Mouse (Mus musculus): ENCODE measurements at regions not wholly inside any gene's neighbourhood (a gene's known extent, or its start where the extent isn't known, plus 50 kb on each side); places are given as distances from the start of the nearest gene placed in this dataset.
"Not testable (repeated sequence)": the region's sequence is repeated elsewhere in the genome, so short reads cannot be mapped to it uniquely, and the experiment has no call there.

DNA sequence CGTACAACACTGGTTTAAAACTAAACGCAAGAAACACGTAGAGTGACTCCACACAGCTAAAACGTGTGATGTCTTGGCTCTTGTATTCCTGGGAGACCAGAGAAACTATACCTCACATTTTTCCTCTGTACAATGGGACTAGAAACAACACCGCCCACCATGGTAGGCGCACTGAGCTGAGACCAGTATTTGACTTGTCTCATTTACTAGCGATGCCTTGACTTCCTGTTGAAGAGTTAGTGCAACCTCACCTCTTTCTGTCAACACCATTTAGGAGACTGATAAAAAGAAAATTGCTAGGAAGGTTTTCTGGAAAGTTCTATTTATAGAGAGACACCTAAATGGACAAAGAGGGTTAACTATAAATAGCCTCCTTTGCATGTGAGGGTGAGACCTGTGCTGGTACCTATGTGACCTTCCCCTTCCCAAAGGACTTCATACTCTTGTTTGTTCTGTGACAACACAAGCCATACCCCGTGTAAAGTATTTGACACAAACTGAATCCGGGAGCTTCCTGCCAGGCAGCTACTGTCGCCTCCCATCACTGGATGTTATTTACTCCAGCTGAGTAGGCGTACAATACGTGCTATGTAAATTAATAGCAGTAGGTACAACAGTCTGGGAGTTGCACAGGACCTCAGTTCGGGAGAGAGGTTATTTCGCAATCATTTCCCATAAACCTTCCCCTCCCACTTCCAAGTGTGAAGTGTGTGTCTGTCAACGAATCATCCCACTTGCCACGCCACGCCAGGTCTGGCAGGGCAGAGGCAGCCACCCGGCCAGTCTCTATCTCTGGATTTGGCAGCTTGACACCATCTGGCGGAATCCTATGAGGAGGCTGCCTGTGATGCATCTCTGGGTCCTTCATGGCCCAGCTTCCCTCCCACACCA, 174.7 kb upstream of the Serp2 start:
- 61% methylated on average over 19 of the region's 19 CpGs for WGBS
- no peak overlapping the region for H3K4me3 ChIP-seq (replicated peaks)
- no peaks in the 10 kb centered on the region for H3K36me3 ChIP-seq
- no peak overlapping the region for H3K27ac ChIP-seq
- no peak overlapping the region for H3K4me2 ChIP-seq (replicated peaks)
- no peak overlapping the region for H3K9ac ChIP-seq
- no peaks in the 10 kb centered on the region for H3K9me3 ChIP-seq
- ATAC-seq: no peak; the same call in 1 of the 2 replicates
- 0 out of 2 replicates have a peak, but pooled peaks cover 4% of the 10 kb centered on the region for H3K4me1 ChIP-seq (replicated peaks)
- H3K27me3 ChIP-seq (replicated peaks): no peaks in the 10 kb centered on the region

DNA sequence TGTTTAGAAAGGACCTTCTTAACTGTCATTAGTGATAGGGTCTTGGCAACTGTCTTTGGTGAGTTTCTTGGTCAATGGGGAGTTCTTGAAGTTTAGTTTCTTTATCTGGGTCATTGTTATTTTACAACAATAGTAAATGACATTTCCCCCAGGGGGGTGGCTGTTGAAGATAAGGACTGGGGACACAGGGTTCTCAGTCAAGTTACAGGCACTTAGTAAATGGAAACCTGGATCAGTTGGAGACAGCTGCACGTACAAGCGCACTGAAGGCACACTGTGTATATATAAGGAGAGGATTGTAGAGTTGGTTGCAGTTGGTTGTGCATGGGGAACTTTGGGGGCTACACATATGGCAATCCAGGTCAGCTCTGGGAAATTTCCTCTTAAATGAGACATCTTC, 169.2 kb upstream of the Serp2 start:
- H3K36me3 ChIP-seq: no peaks in the 10 kb centered on the region
- no peaks in the 10 kb centered on the region for H3K27me3 ChIP-seq (replicated peaks)
- no peaks in the 10 kb centered on the region for H3K4me1 ChIP-seq (replicated peaks)
- H3K9ac ChIP-seq: no peak overlapping the region
- WGBS: 92% methylated on average over 2 of the region's 2 CpGs
- no peaks in the 10 kb centered on the region for H3K9me3 ChIP-seq
- H3K4me2 ChIP-seq (replicated peaks): no peak overlapping the region
- ATAC-seq: no peak
- H3K4me3 ChIP-seq (replicated peaks): no peak overlapping the region
- H3K27ac ChIP-seq: no peak overlapping the region

DNA sequence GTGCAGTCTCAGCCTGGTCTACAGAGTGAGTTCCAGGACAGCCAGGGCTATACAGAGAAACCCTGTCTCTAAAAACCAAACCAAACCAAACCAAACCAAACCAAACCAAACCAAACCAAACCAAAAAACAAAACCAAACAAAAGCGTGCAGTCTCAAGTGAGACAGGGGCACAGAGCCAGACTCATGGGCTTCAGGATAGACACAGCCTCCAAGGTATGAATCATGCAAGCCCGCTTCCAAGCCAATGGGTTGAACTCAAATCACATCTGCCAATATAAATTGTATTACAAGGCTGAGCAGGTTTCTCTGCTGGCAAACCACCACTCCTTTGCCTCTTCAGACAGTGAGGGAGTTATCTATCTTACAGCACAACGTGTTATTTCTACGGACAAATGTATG, 168.5 kb upstream of the Serp2 start:
- not testable (repeated sequence) for H3K9me3 ChIP-seq; H3K27ac ChIP-seq; H3K4me2 ChIP-seq (replicated peaks); H3K27me3 ChIP-seq (replicated peaks); H3K9ac ChIP-seq; ATAC-seq; H3K4me3 ChIP-seq (replicated peaks); H3K36me3 ChIP-seq; H3K4me1 ChIP-seq (replicated peaks)
- WGBS: 93% methylated on average over 4 of the region's 4 CpGs

DNA sequence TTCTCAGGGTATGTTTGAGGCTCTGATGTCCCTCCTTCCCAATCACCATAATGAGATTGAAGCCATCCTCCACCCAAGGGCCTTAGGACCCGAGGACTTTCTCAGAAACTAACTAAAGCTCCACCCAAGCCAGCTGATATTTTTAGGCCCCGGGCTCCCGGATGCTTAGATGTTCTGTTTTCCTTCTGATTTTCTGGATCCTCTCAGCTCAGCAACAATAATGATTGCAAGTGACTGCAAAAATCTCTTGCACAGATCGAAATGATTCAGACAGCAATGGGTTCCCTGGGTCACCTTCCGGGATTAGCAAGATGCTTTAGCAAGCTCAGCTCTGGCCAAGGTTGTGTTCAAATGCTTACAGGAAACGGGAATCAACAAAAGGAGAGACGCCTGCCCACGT, 168.1 kb upstream of the Serp2 start:
- H3K9ac ChIP-seq: no peak overlapping the region
- H3K9me3 ChIP-seq: no peaks in the 10 kb centered on the region
- no peaks in the 10 kb centered on the region for H3K36me3 ChIP-seq
- no peaks in the 10 kb centered on the region for H3K27me3 ChIP-seq (replicated peaks)
- no peak overlapping the region for H3K4me2 ChIP-seq (replicated peaks)
- no peak for ATAC-seq
- H3K4me1 ChIP-seq (replicated peaks): no peaks in the 10 kb centered on the region
- 76% methylated on average over 8 of the region's 8 CpGs for WGBS
- no peak overlapping the region for H3K4me3 ChIP-seq (replicated peaks)
- no peak overlapping the region for H3K27ac ChIP-seq

DNA sequence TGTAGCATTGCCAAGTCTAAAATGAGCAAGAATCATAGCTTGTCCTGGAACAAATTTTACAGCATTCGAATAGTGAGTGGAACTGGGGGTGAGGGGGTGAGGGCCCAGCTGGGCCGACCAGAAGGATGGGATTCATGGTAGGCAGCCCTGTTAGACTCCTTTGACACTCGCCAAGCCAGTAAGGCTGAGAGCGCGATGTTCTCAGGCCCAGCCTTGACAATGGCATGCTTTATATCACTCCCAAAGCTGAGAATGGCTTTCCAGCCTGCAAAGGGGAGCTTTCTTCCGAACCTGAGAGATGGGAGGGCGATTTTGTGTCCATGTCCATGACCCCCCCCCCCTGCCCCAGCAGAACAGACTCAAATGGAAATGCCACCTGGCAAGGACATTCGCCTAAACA, 167.7 kb upstream of the Serp2 start:
- no peak overlapping the region for H3K9ac ChIP-seq
- H3K9me3 ChIP-seq: no peaks in the 10 kb centered on the region
- H3K27me3 ChIP-seq (replicated peaks): no peaks in the 10 kb centered on the region
- H3K4me3 ChIP-seq (replicated peaks): no peak overlapping the region
- no peak for ATAC-seq
- no peaks in the 10 kb centered on the region for H3K36me3 ChIP-seq
- WGBS: 72% methylated on average over 8 of the region's 8 CpGs
- H3K4me2 ChIP-seq (replicated peaks): no peak overlapping the region
- no peak overlapping the region for H3K27ac ChIP-seq
- no peaks in the 10 kb centered on the region for H3K4me1 ChIP-seq (replicated peaks)

DNA sequence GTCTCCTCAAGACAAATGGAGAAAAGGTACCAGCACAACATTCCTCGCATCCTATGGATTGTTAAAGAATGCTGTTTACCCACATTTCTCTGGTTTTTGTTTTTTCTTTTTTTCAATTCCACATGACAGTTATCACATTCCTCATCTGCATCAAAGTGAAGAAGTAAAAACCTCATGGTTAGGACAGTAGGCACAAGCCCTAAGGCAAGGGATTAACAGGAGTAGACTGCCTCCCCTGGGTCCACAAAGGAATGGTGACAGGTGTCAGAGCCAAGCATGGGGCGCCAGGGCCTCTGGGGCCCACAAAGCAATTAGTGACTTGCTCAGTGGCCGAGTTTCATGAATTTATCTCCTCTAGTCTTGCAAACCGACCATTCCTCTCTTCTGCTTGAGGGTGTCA, 166.9 kb upstream of the Serp2 start:
- 63% methylated on average over 4 of the region's 4 CpGs for WGBS
- Histone ChIP-seq H3K4me3 (replicated peaks) (no peak overlapping the region), H3K27me3 (replicated peaks) (no peaks in the 10 kb centered on the region), H3K4me1 (replicated peaks) (no peaks in the 10 kb centered on the region), H3K9ac (no peak overlapping the region), H3K27ac (no peak overlapping the region), H3K9me3 (no peaks in the 10 kb centered on the region), H3K36me3 (no peaks in the 10 kb centered on the region), H3K4me2 (replicated peaks) (no peak overlapping the region)
- no peak for ATAC-seq

DNA sequence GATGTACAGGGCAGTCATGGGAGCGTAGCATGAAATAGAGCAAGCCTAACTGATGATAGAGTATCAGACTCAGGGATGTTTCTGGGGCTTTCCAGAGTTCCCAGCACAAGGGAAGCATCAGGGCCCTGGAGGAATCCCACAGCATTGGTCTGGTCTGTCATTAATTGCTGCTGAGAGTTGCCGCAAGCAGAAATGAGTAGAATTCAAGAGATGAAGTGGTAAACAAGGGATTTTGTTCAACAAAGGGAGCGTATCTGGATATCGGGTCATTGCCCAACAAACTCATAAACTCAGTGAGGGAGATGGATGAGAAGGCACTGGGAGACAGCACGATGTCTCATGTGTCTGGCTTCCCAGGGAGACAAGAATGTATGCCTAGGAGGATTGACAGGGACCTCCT, 165.6 kb upstream of the Serp2 start:
- Histone ChIP-seq H3K4me2 (replicated peaks) (no peak overlapping the region), H3K4me3 (replicated peaks) (no peak overlapping the region), H3K9ac (no peak overlapping the region), H3K27ac (no peak overlapping the region), H3K27me3 (replicated peaks) (no peaks in the 10 kb centered on the region), H3K36me3 (no peaks in the 10 kb centered on the region), H3K4me1 (replicated peaks) (no peaks in the 10 kb centered on the region), H3K9me3 (no peaks in the 10 kb centered on the region)
- no peak for ATAC-seq
- WGBS: 84% methylated on average over 5 of the region's 5 CpGs

DNA sequence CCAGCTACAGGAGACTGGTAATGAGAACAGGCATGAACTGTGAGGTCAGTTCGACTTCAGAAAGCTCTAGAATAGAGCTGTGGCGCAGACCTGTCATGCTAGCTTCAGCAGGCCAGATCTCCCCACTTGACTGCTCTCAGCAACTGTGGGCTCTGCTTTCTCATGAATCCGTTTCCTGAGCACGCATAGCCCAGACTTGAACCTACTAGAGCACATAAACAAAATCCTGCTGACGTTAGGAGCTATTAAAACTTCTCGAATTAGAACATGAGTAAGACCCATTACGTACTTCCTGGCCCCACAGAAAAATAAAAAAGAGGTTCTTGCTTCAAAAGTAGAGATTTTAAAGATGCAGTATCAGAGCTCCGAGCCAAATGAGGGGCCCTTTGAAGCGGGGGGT, 165.1 kb upstream of the Serp2 start:
- Histone ChIP-seq H3K27ac (no peak overlapping the region), H3K4me3 (replicated peaks) (no peak overlapping the region), H3K9ac (no peak overlapping the region), H3K27me3 (replicated peaks) (no peaks in the 10 kb centered on the region), H3K9me3 (no peaks in the 10 kb centered on the region), H3K4me2 (replicated peaks) (no peak overlapping the region), H3K36me3 (no peaks in the 10 kb centered on the region), H3K4me1 (replicated peaks) (no peaks in the 10 kb centered on the region)
- ATAC-seq: no peak
- WGBS: 65% methylated on average over 9 of the region's 9 CpGs

DNA sequence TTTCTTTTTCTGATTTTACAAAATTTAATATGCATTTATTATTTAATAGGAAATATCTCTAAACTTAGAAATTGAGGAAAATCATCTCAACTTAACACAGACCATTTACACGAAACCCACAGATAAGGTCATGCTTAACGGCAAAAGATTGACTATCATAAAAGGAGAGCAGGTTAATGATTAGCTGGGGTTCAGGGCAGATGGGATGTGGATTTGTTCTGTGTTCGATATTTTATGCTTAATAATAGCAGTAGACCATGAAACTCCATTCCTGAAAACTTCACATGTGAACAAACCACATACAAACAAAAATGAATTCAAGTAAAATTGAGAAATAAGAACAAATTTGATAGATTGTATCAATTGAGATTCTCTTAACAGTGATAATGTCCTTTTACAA, 160.4 kb upstream of the Serp2 start:
- no peaks in the 10 kb centered on the region for H3K9me3 ChIP-seq
- H3K27ac ChIP-seq: no peak overlapping the region
- WGBS: 60% methylated on average over 3 of the region's 3 CpGs
- H3K4me1 ChIP-seq (replicated peaks): peaks cover 6% of the 10 kb centered on the region; the same call in 1 of the 2 replicates
- no peak overlapping the region for H3K9ac ChIP-seq
- no peaks in the 10 kb centered on the region for H3K36me3 ChIP-seq
- H3K4me3 ChIP-seq (replicated peaks): no peak overlapping the region
- ATAC-seq: peak; percentile 67; the same call in 1 of the 2 replicates
- H3K4me2 ChIP-seq (replicated peaks): no peak overlapping the region
- no peaks in the 10 kb centered on the region for H3K27me3 ChIP-seq (replicated peaks)

DNA sequence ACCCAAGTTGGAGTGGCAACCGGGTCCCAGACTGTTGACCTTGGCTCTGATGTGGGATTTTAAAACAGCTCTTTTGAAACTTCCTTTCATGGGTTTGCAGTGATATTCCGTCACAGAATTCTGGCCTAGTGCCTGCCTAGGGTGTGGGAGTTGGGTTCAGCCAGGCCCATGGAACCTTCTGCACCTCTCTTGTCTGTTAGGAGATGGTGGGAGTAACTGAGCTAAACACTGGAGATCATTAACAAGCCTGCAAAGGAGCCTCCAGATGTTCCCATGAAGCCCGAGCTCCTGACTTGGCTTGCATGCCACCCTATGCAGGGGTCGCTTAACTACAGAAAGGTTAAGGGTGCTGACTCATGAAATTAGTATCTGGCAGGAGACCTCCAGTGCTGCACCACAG, 158.0 kb upstream of the Serp2 start:
- H3K4me2 ChIP-seq (replicated peaks): no peak overlapping the region
- H3K9me3 ChIP-seq: no peaks in the 10 kb centered on the region
- H3K27ac ChIP-seq: no peak overlapping the region
- no peak overlapping the region for H3K9ac ChIP-seq
- 63% methylated on average over 4 of the region's 4 CpGs for WGBS
- no peaks in the 10 kb centered on the region for H3K27me3 ChIP-seq (replicated peaks)
- no peak for ATAC-seq
- peaks cover 6% of the 10 kb centered on the region; the same call in 1 of the 2 replicates for H3K4me1 ChIP-seq (replicated peaks)
- H3K4me3 ChIP-seq (replicated peaks): no peak overlapping the region
- H3K36me3 ChIP-seq: no peaks in the 10 kb centered on the region

DNA sequence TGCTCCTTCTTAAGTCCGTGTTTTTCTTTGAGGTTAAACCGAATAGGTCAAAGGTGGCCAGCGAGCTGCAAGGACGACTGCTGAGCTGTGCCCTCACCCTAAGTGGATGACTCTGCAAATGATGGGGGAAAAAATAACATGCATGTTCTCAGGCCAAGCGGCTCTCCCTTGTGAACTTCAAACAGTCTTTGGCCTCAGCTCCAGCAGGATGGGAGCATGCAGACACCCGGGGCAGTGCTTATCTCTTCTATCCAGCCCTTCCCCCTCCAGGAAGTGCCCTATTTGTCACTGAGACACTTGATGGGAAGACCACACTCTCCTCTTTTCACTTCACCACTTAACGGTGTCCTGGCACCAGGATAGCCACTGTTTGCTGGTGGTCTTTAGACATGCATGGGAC, 157.3 kb upstream of the Serp2 start:
- no peak overlapping the region for H3K27ac ChIP-seq

DNA sequence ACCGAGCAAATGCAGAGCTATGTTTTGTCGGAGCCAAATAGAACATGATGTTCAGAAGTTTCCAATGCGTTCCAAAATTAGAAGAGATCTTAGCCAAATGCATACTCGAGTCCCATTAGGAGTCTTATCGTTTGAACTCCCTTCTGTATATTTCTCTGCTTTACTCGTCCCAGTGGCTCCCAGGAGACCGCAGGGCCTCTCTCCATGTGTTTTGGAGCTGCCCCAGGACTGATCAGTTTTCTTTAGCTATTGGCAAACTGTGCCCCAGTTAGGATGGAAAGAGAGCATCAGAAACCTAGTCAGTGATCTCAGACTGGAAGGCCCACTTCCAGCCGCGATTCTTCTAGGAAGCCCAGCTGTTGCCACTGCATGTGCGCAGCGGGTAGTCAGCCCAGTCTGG, 152.0 kb upstream of the Serp2 start:
- ATAC-seq: no peak

More for the DNA sequence above, 157.3 kb upstream of the Serp2 start:
- no peaks in the 10 kb centered on the region for H3K9me3 ChIP-seq
- ATAC-seq: peak; percentile 37; the same call in 1 of the 2 replicates
- H3K27me3 ChIP-seq (replicated peaks): no peaks in the 10 kb centered on the region
- H3K4me3 ChIP-seq (replicated peaks): no peak overlapping the region
- no peak overlapping the region for H3K9ac ChIP-seq
- H3K4me2 ChIP-seq (replicated peaks): no peak overlapping the region
- 28% methylated on average over 7 of the region's 7 CpGs for WGBS
- no peaks in the 10 kb centered on the region for H3K36me3 ChIP-seq
- peaks cover 6% of the 10 kb centered on the region; the same call in 1 of the 2 replicates for H3K4me1 ChIP-seq (replicated peaks)

DNA sequence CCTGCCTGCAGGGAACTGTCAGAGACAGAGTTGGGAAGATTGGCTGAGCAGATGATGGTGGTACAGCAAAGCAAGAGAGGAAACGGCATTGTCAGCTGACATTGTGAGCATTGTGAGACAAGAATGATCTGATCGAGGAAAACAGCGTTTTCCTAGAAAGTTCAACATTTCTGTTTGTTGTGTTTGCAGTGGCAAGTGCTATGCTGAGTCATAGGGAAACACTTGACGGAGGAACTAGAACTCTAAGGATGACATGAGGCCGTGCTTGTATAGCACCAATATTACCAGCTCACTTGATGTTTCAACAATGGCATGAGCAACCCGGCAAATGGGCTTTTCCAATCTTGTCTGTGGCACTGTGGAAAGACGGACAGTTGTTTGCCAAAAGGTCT, 146.7 kb upstream of the Serp2 start:
- H3K27me3 ChIP-seq (replicated peaks): no peaks in the 10 kb centered on the region
- no peaks in the 10 kb centered on the region for H3K9me3 ChIP-seq
- WGBS: 87% methylated on average over 7 of the region's 7 CpGs
- no peak overlapping the region for H3K27ac ChIP-seq
- H3K4me3 ChIP-seq (replicated peaks): no peak overlapping the region
- no peak for ATAC-seq
- no peak overlapping the region for H3K4me2 ChIP-seq (replicated peaks)
- peaks cover 19% of the 10 kb centered on the region for H3K4me1 ChIP-seq (replicated peaks)
- no peaks in the 10 kb centered on the region for H3K36me3 ChIP-seq
- no peak overlapping the region for H3K9ac ChIP-seq

More for the DNA sequence above, 152.0 kb upstream of the Serp2 start:
- no peak overlapping the region for H3K4me2 ChIP-seq (replicated peaks)
- H3K4me1 ChIP-seq (replicated peaks): peaks cover 3% of the 10 kb centered on the region; the same call in 1 of the 2 replicates
- no peaks in the 10 kb centered on the region for H3K9me3 ChIP-seq
- H3K27ac ChIP-seq: peak overlapping the region; percentile 51
- H3K36me3 ChIP-seq: no peaks in the 10 kb centered on the region
- H3K27me3 ChIP-seq (replicated peaks): no peaks in the 10 kb centered on the region
- no peak overlapping the region for H3K9ac ChIP-seq
- no peak overlapping the region for H3K4me3 ChIP-seq (replicated peaks)
- WGBS: 64% methylated on average over 11 of the region's 11 CpGs

Data from intestine, embryonic 15.5 days (tissue).